Comparison of ENCODE assay signal across 18 mouse cellular contexts in the genomic region with DNA sequence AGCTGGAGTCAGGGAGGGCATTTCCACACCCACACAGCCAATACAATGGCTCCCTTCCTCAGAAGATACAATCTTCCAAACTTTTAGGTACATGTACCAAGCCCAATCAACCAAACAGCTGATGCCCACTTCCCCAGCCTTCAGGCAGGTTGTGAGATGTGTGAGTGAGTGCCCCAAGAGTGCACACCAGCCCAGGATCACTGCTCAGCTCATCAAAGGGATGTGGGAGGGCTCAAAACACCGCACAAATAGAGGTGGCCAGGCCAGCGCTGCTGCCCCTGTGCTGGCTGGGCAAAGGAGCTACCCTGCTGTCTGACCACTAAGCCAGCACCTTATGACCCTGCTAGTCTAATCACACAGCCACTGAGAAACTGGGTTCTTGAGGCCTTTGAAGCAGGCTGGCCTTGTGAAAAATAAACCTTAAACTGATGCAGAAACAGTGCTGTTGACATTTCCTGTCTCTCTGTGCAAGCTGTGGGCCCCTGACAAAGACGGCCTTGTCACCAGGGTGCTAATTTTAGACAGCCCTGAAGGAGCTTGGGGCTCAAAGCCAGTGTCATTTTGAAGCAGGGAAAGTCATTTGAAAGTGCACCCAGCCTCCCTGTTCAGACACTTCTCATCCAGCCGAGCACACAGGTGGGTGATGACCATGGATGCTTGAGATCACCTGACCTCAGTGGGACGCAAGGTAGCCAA. TPM values are rescaled to one million over a fixed set of nuclear protein-coding genes. Genes with fewer than 3 reads are reported as not detected.
DNase-seq lines count a peak whose midpoint lies in the region; ATAC-seq lines count a peak whose summit lies in the region.
"Had no signal": no experiment of that assay in that cellular context is flagged by ENCODE, and none has a peak within 500 bp of the region (broad histone marks: within the 10 kb centered on the region; RNA-seq: fewer than 3 reads in every experiment).

No protein-coding gene starts in this region.

- 60% methylated on average over 5 of the region's 5 CpGs for WGBS in forebrain, embryonic 10.5 days
- WGBS in forebrain, embryonic 13.5 days = 65% methylated on average over 5 of the region's 5 CpGs
- WGBS in heart, embryonic 16.5 days = 21% methylated on average over 5 of the region's 5 CpGs
- WGBS in midbrain, embryonic 10.5 days = 65% methylated on average over 5 of the region's 5 CpGs
- 49% methylated on average over 5 of the region's 5 CpGs for WGBS in intestine, embryonic 15.5 days

- H3K36me3 ChIP-seq in forebrain, embryonic 10.5 days (replicated peaks) = no peaks in the 10 kb centered on the region
- H3K36me3 ChIP-seq in forebrain, embryonic 13.5 days (ENCODE audit: poor library complexity, severe bottlenecking) = no peaks in the 10 kb centered on the region
- 0 out of 2 replicates have a peak, but pooled peaks cover 4% of the 10 kb centered on the region for H3K36me3 ChIP-seq in heart, embryonic 16.5 days (ENCODE audit: control insufficient read depth, insufficient read depth)
- no peaks in the 10 kb centered on the region for H3K36me3 ChIP-seq in midbrain, embryonic 10.5 days
- no peaks in the 10 kb centered on the region for H3K36me3 ChIP-seq in intestine, embryonic 15.5 days
- H3K36me3 ChIP-seq: embryonic facial prominence, embryonic 15.5 days; neural tube, embryonic 13.5 days had no signal

- no peak overlapping the region for H3K4me2 ChIP-seq in forebrain, embryonic 13.5 days
- 0 out of 2 replicates have a peak overlapping the region, but pooled peaks have one; percentile 14 for H3K4me2 ChIP-seq in heart, embryonic 16.5 days (ENCODE audit: low read depth, low read length)
- H3K4me2 ChIP-seq in intestine, embryonic 15.5 days (replicated peaks) = no peak overlapping the region
- H3K4me2 ChIP-seq: embryonic facial prominence, embryonic 15.5 days; midbrain, embryonic 11.5 days; neural tube, embryonic 13.5 days had no signal

- H3K4me1 ChIP-seq in forebrain, embryonic 10.5 days = peaks cover 11% of the 10 kb centered on the region
- no peaks in the 10 kb centered on the region for H3K4me1 ChIP-seq in forebrain, embryonic 13.5 days
- H3K4me1 ChIP-seq in heart, embryonic 16.5 days (ENCODE audit: control insufficient read depth, insufficient read depth, low read length) = peaks cover 58% of the 10 kb centered on the region
- H3K4me1 ChIP-seq in midbrain, embryonic 10.5 days = peaks cover 7% of the 10 kb centered on the region; the same call in 1 of the 2 replicates
- peaks cover 2% of the 10 kb centered on the region; the same call in 1 of the 2 replicates for H3K4me1 ChIP-seq in intestine, embryonic 15.5 days (replicated peaks)
- H3K4me1 ChIP-seq: embryonic facial prominence, embryonic 15.5 days; neural tube, embryonic 13.5 days had no signal

- ATAC-seq in forebrain, embryonic 13.5 days = no peak
- peak; percentile 87 for ATAC-seq in CD4-positive, CD25-positive, alpha-beta regulatory T cell, adult 4 months
- peak; percentile 24; the same call in 1 of the 2 replicates for ATAC-seq in heart, embryonic 16.5 days (replicated peaks; ENCODE audit: extremely low read depth, insufficient read depth, low FRiP score)
- ATAC-seq in intestine, embryonic 15.5 days = no peak
- ATAC-seq: Patski had no signal

- H3K4me3 ChIP-seq in forebrain, embryonic 10.5 days = no peak overlapping the region
- no peak overlapping the region for H3K4me3 ChIP-seq in forebrain, embryonic 13.5 days
- H3K4me3 ChIP-seq in heart, embryonic 16.5 days (ENCODE audit: low read length) = no peak overlapping the region
- no peak overlapping the region for H3K4me3 ChIP-seq in midbrain, embryonic 10.5 days
- no peak overlapping the region for H3K4me3 ChIP-seq in intestine, embryonic 15.5 days (replicated peaks)
- H3K4me3 ChIP-seq: embryonic facial prominence, embryonic 15.5 days; neural tube, embryonic 13.5 days had no signal

- H3K9me3 ChIP-seq in forebrain, embryonic 10.5 days = no peaks in the 10 kb centered on the region
- H3K9me3 ChIP-seq in forebrain, embryonic 13.5 days (replicated peaks) = no peaks in the 10 kb centered on the region; the same call in 1 of the 2 replicates
- 0 out of 2 replicates have a peak, but pooled peaks cover 2% of the 10 kb centered on the region for H3K9me3 ChIP-seq in heart, embryonic 16.5 days (replicated peaks; ENCODE audit: control insufficient read depth, low read length)
- no peaks in the 10 kb centered on the region for H3K9me3 ChIP-seq in midbrain, embryonic 10.5 days (replicated peaks)
- H3K9me3 ChIP-seq in intestine, embryonic 15.5 days = no peaks in the 10 kb centered on the region
- H3K9me3 ChIP-seq: embryonic facial prominence, embryonic 15.5 days; neural tube, embryonic 13.5 days had no signal

- no peak overlapping the region for H3K9ac ChIP-seq in forebrain, embryonic 13.5 days
- peak overlapping the region; percentile 48; the same call in 1 of the 2 replicates for H3K9ac ChIP-seq in heart, embryonic 16.5 days (ENCODE audit: low read length)
- H3K9ac ChIP-seq in intestine, embryonic 15.5 days = no peak overlapping the region
- H3K9ac ChIP-seq: embryonic facial prominence, embryonic 15.5 days; liver, embryonic 14.5 days; neural tube, embryonic 13.5 days had no signal

- 0 out of 2 replicates have a peak overlapping the region, but pooled peaks have one; percentile 20 for H3K27ac ChIP-seq in forebrain, embryonic 10.5 days
- no peak overlapping the region for H3K27ac ChIP-seq in forebrain, embryonic 13.5 days
- peak overlapping the region; percentile 95 for H3K27ac ChIP-seq in heart, embryonic 16.5 days (ENCODE audit: low read length)
- H3K27ac ChIP-seq in midbrain, embryonic 10.5 days (replicated peaks) = no peak overlapping the region
- H3K27ac ChIP-seq in intestine, embryonic 15.5 days = no peak overlapping the region
- H3K27ac ChIP-seq: embryonic facial prominence, embryonic 15.5 days; liver, embryonic 14.5 days; neural tube, embryonic 13.5 days had no signal

- H3K27me3 ChIP-seq in forebrain, embryonic 10.5 days (ENCODE audit: poor library complexity, severe bottlenecking) = no peaks in the 10 kb centered on the region
- no peaks in the 10 kb centered on the region for H3K27me3 ChIP-seq in forebrain, embryonic 13.5 days
- H3K27me3 ChIP-seq in heart, embryonic 16.5 days (ENCODE audit: control insufficient read depth, insufficient read depth, low read length) = no peaks in the 10 kb centered on the region
- no peaks in the 10 kb centered on the region for H3K27me3 ChIP-seq in midbrain, embryonic 10.5 days (ENCODE audit: low read depth, poor library complexity, severe bottlenecking)
- H3K27me3 ChIP-seq in intestine, embryonic 15.5 days (replicated peaks) = no peaks in the 10 kb centered on the region
- H3K27me3 ChIP-seq: embryonic facial prominence, embryonic 15.5 days; neural tube, embryonic 13.5 days; Patski had no signal

- no peak for DNase-seq in forebrain, embryonic 10.5 days (ENCODE audit: extremely low spot score, low spot score)
- peak; percentile 65 for DNase-seq in naive thymus-derived CD4-positive, alpha-beta T cell, adult 2 months (ENCODE audit: low read depth)
- DNase-seq in midbrain, embryonic 10.5 days (ENCODE audit: low spot score) = no peak
- no peak for DNase-seq in cerebellum, adult 9-11 months
- DNase-seq: adrenal gland, postnatal 36 days; B cell, adult 2 months; cerebellum, adult 18-20 months; kidney, adult 8-10 months; layer of hippocampus, postnatal 36 days had no signal

RNA-seq across cellular contexts. Expression of gene Dbh, which starts 33.7 kb away (rescaled TPM):
- polyA plus RNA-seq in forebrain, embryonic 10.5 days (2016; fragmentation: Nextera tagmentation; extraction: Ambion mirVana) = not detected in 2 replicates
- polyA plus RNA-seq in forebrain, embryonic 13.5 days (2015; fragmentation: Nextera tagmentation; extraction: Ambion mirVana) = not detected in 2 replicates
- polyA plus RNA-seq in CD4-positive, CD25-positive, alpha-beta regulatory T cell, adult 4 months (2017; shearing (Covaris generic)) = not detected
- 0.72 and 0.80 TPM in 2 replicates for polyA plus RNA-seq in heart, embryonic 16.5 days (2015; fragmentation: Nextera tagmentation; extraction: Ambion mirVana)
- polyA plus RNA-seq in midbrain, embryonic 10.5 days (2016; fragmentation: Nextera tagmentation; extraction: Ambion mirVana) = 1.1 TPM in 2 replicates
- 3.9 and 5.4 TPM in 2 replicates for polyA plus RNA-seq in intestine, embryonic 15.5 days (2015; fragmentation: Nextera tagmentation; extraction: Ambion mirVana)
- polyA plus RNA-seq: liver, embryonic 14.5 days; Patski had no signal

RNA-seq across cellular contexts. Expression of gene Sardh, which starts 49.4 kb away (rescaled TPM):
- polyA plus RNA-seq in forebrain, embryonic 10.5 days (2016; fragmentation: Nextera tagmentation; extraction: Ambion mirVana) = 1.8 TPM in 2 replicates
- 2.1 and 2.4 TPM in 2 replicates for polyA plus RNA-seq in forebrain, embryonic 13.5 days (2015; fragmentation: Nextera tagmentation; extraction: Ambion mirVana)
- polyA plus RNA-seq in CD4-positive, CD25-positive, alpha-beta regulatory T cell, adult 4 months (2017; shearing (Covaris generic)) = 1 to 10 TPM; 4.9 to 9.7 TPM
- 19.3 and 24.5 TPM in 2 replicates for polyA plus RNA-seq in heart, embryonic 16.5 days (2015; fragmentation: Nextera tagmentation; extraction: Ambion mirVana)
- polyA plus RNA-seq in midbrain, embryonic 10.5 days (2016; fragmentation: Nextera tagmentation; extraction: Ambion mirVana) = 1.0 and 3.7 TPM in 2 replicates
- 9.5 and 9.6 TPM in 2 replicates for polyA plus RNA-seq in intestine, embryonic 15.5 days (2015; fragmentation: Nextera tagmentation; extraction: Ambion mirVana)

RNA-seq across cellular contexts. Expression of gene Fam163b, which starts 56.4 kb away (rescaled TPM):
- 0.05 and 0.16 TPM in 2 replicates for polyA plus RNA-seq in forebrain, embryonic 10.5 days (2016; fragmentation: Nextera tagmentation; extraction: Ambion mirVana)
- polyA plus RNA-seq in forebrain, embryonic 13.5 days (2015; fragmentation: Nextera tagmentation; extraction: Ambion mirVana) = 0.76 and 1.7 TPM in 2 replicates
- not detected for polyA plus RNA-seq in CD4-positive, CD25-positive, alpha-beta regulatory T cell, adult 4 months (2017; shearing (Covaris generic))
- polyA plus RNA-seq in heart, embryonic 16.5 days (2015; fragmentation: Nextera tagmentation; extraction: Ambion mirVana) = 0.70 and 0.91 TPM in 2 replicates
- 0.06 and 0.22 TPM in 2 replicates for polyA plus RNA-seq in midbrain, embryonic 10.5 days (2016; fragmentation: Nextera tagmentation; extraction: Ambion mirVana)
- polyA plus RNA-seq in intestine, embryonic 15.5 days (2015; fragmentation: Nextera tagmentation; extraction: Ambion mirVana) = 0.21 and 0.26 TPM in 2 replicates
- polyA plus RNA-seq: Patski had no signal

Comparison
In these comparisons a context has a peak if more than half of its experiments do, and no peak if none do; other contexts are left out.
1. H3K27ac ChIP-seq: peak in forebrain, embryonic 10.5 days (single experiment) and heart, embryonic 16.5 days (single experiment); none in forebrain, embryonic 13.5 days (single experiment), midbrain, embryonic 10.5 days (single experiment) and intestine, embryonic 15.5 days (single experiment).
2. ATAC-seq: peak in CD4-positive, CD25-positive, alpha-beta regulatory T cell, adult 4 months (single experiment) and heart, embryonic 16.5 days (single experiment); none in forebrain, embryonic 13.5 days (single experiment) and intestine, embryonic 15.5 days (single experiment).